Mouse (Mus musculus): ENCODE measurements around the gene 4921511M17Rik. TPM values are rescaled to one million over a fixed set of nuclear protein-coding genes. Genes with fewer than 3 reads are reported as not detected.
"Not testable (repeated sequence)": the region's sequence is repeated elsewhere in the genome, so short reads cannot be mapped to it uniquely, and the experiment has no call there.

The 4921511M17Rik gene
- polyA plus RNA-seq (2015; fragmentation: Nextera tagmentation; extraction: Ambion mirVana): not detected in 2 replicates

GRCm38 (mm10) chrX:154033727-154034126 lies at the start of gene 4921511M17Rik:
TSS of gene 4921511M17Rik (minus strand) at chrX:154033827.
- H3K36me3 ChIP-seq; H3K9me3 ChIP-seq (replicated peaks); H3K9ac ChIP-seq; ATAC-seq (ENCODE audit: low read depth); DNase-seq; H3K4me2 ChIP-seq; H3K4me1 ChIP-seq (replicated peaks); H3K27ac ChIP-seq; H3K4me3 ChIP-seq (replicated peaks); H3K27me3 ChIP-seq: not testable (repeated sequence)

GRCm38 (mm10) chrX:154054939-154055338 lies 21.3 kb upstream of the 4921511M17Rik start, which contains the start of gene Gm10057:
TSS of gene Gm10057 (minus strand) at chrX:154055039.
- H3K4me3 ChIP-seq (replicated peaks); H3K9ac ChIP-seq; H3K27me3 ChIP-seq; H3K9me3 ChIP-seq (replicated peaks); DNase-seq; H3K27ac ChIP-seq; H3K36me3 ChIP-seq; H3K4me2 ChIP-seq; H3K4me1 ChIP-seq (replicated peaks); ATAC-seq (ENCODE audit: low read depth): not testable (repeated sequence)

- H3K4me1 ChIP-seq (replicated peaks); ATAC-seq (ENCODE audit: low read depth); H3K4me2 ChIP-seq; DNase-seq; H3K36me3 ChIP-seq; H3K9ac ChIP-seq; H3K27me3 ChIP-seq; H3K9me3 ChIP-seq (replicated peaks); H3K27ac ChIP-seq; H3K4me3 ChIP-seq (replicated peaks): not testable (repeated sequence)
Observed at GRCm38 (mm10) chrX:154012540-154012939, 21.1 kb downstream of the 4921511M17Rik start, which contains the start of gene Samt1. TSS of gene Samt1 (minus strand) at chrX:154012640.

GRCm38 (mm10) chrX:153976914-153977313 lies 56.7 kb downstream of the 4921511M17Rik start:
- not testable (repeated sequence) for H3K9me3 ChIP-seq (replicated peaks); H3K27ac ChIP-seq; H3K4me3 ChIP-seq (replicated peaks); H3K4me2 ChIP-seq; H3K36me3 ChIP-seq; H3K27me3 ChIP-seq; ATAC-seq (ENCODE audit: low read depth); DNase-seq; H3K4me1 ChIP-seq (replicated peaks); H3K9ac ChIP-seq
- WGBS (ENCODE audit: insufficient replicate concordance): no CpG with 5 or more reads among the region's 2 CpGs

GRCm38 (mm10) chrX:153976467-153976866 lies 57.2 kb downstream of the 4921511M17Rik start:
- WGBS (ENCODE audit: insufficient replicate concordance): 16% methylated on average over 4 of the region's 4 CpGs
- not testable (repeated sequence) for H3K9ac ChIP-seq; H3K36me3 ChIP-seq; H3K4me2 ChIP-seq; ATAC-seq (ENCODE audit: low read depth); H3K27ac ChIP-seq; DNase-seq; H3K27me3 ChIP-seq; H3K4me3 ChIP-seq (replicated peaks); H3K4me1 ChIP-seq (replicated peaks); H3K9me3 ChIP-seq (replicated peaks)

- no peak for DNase-seq
- no peak for ATAC-seq (ENCODE audit: low read depth)
- H3K4me3 ChIP-seq (replicated peaks): no peak overlapping the region
- 5% methylated on average over 2 of the region's 2 CpGs for WGBS (ENCODE audit: insufficient replicate concordance)
- H3K4me2 ChIP-seq: no peak overlapping the region
- H3K9me3 ChIP-seq (replicated peaks): no peaks in the 10 kb centered on the region
- no peak overlapping the region for H3K9ac ChIP-seq
- H3K27me3 ChIP-seq: no peaks in the 10 kb centered on the region
- no peak overlapping the region for H3K27ac ChIP-seq
- no peaks in the 10 kb centered on the region for H3K36me3 ChIP-seq
- H3K4me1 ChIP-seq (replicated peaks): no peaks in the 10 kb centered on the region
Observed at GRCm38 (mm10) chrX:153974450-153974849, 59.2 kb downstream of the 4921511M17Rik start.

Other genes starting within 250 kb of the 4921511M17Rik start
- 2.5 and 4.2 TPM in 2 replicates for gene Spin2c, start 201.6 kb downstream of the 4921511M17Rik start, polyA plus RNA-seq (2015; fragmentation: Nextera tagmentation; extraction: Ambion mirVana)
- gene Samt1, start 21.2 kb downstream of the 4921511M17Rik start, polyA plus RNA-seq (2015; fragmentation: Nextera tagmentation; extraction: Ambion mirVana): not detected in 2 replicates
- not detected in 2 replicates for gene Gm10057, start 21.2 kb upstream of the 4921511M17Rik start, polyA plus RNA-seq (2015; fragmentation: Nextera tagmentation; extraction: Ambion mirVana)
- gene Gm15140, start 86.9 kb upstream of the 4921511M17Rik start, polyA plus RNA-seq (2015; fragmentation: Nextera tagmentation; extraction: Ambion mirVana): not detected in 2 replicates